Mouse (Mus musculus) CH12.LX (cell line): ENCODE results near the gene Avpi1.

Experiments
- CHD1 ChIP-seq: IDR thresholded peaks from 2 replicates; pipeline ENCODE4 v1.6.1; 2012; ENCODE audit warnings: low read depth, low read length, improper control_type of control experiment, inconsistent platforms
- CTCF ChIP-seq, 2 experiments: IDR thresholded peaks in 1 of 2; conservative IDR thresholded peaks in 1 of 2; 2 replicates each; pipeline ENCODE4 v1.5.1; 2011 to 2012; ENCODE audit warnings: low read depth in 2 of 2, low read length in 2 of 2, improper control_type of control experiment in 1 of 2, inconsistent platforms in 1 of 2, mild to moderate bottlenecking in 1 of 2, moderate library complexity in 1 of 2
- EP300 ChIP-seq: IDR thresholded peaks from 2 replicates; pipeline ENCODE4 v1.6.1; 2011; ENCODE audit warnings: low read length, improper control_type of control experiment
- HCFC1 ChIP-seq: IDR thresholded peaks from 2 replicates; pipeline ENCODE4 v1.6.1; 2012; ENCODE audit warnings: low read depth, mild to moderate bottlenecking, inconsistent platforms, low read length, improper control_type of control experiment
- IRF4 ChIP-seq: IDR thresholded peaks from 2 replicates; pipeline ENCODE4 v1.6.1; 2014; ENCODE audit warnings: low read depth, mild to moderate bottlenecking, inconsistent platforms, low read length, improper control_type of control experiment
- JUND ChIP-seq: conservative IDR thresholded peaks from 2 replicates; pipeline ENCODE4 v1.6.1; 2011; ENCODE audit warnings: low read depth, low read length, improper control_type of control experiment
- POLR2A ChIP-seq: IDR thresholded peaks from 2 replicates; pipeline ENCODE4 v1.6.1; 2011; ENCODE audit warnings: low read depth, mild to moderate bottlenecking, improper control_type of control experiment, low read length
- POLR2AphosphoS2 ChIP-seq: IDR thresholded peaks from 2 replicates; pipeline ENCODE4 v1.6.1; 2011; ENCODE audit warnings: low read depth, low read length, improper control_type of control experiment
- RCOR1 ChIP-seq: conservative IDR thresholded peaks from 2 replicates; pipeline ENCODE4 v1.6.1; 2012; ENCODE audit warnings: low read depth, mild to moderate bottlenecking, inconsistent platforms, low read length, improper control_type of control experiment
- TBP ChIP-seq: conservative IDR thresholded peaks from 2 replicates; pipeline ENCODE4 v1.6.1; 2011; ENCODE audit warnings: low read depth, low read length, improper control_type of control experiment
- USF1 ChIP-seq: IDR thresholded peaks from 2 replicates; pipeline ENCODE4 v1.6.1; 2014; ENCODE audit warnings: low read depth, mild to moderate bottlenecking, inconsistent platforms, low read length, improper control_type of control experiment
- ZKSCAN1 ChIP-seq: IDR thresholded peaks from 2 replicates; pipeline ENCODE4 v1.6.1; 2012; ENCODE audit warnings: low read depth, inconsistent platforms, low read length, improper control_type of control experiment, borderline replicate concordance
- ZNF384 ChIP-seq: IDR thresholded peaks from 2 replicates; pipeline ENCODE4 v1.6.1; 2012; ENCODE audit warnings: low read depth, low read length, improper control_type of control experiment, inconsistent platforms

- no peak for TF ChIP-seq ZKSCAN1
- no peak for TF ChIP-seq CTCF (conservative IDR thresholded peaks at IDR 0.05 in 1 of 2, IDR thresholded peaks at IDR 0.05 in 1 of 2; ENCODE audit: low read depth in 2 of 2, low read length in 2 of 2)
- no peak for TF ChIP-seq EP300
- no peak for TF ChIP-seq HCFC1
- TF ChIP-seq POLR2AphosphoS2 = no peak
- TF ChIP-seq USF1 = no peak
- no peak for TF ChIP-seq RCOR1
- no peak for TF ChIP-seq TBP
- TF ChIP-seq JUND = no peak
- no peak for TF ChIP-seq CHD1
- no peak for TF ChIP-seq ZNF384
- TF ChIP-seq POLR2A = no peak
- TF ChIP-seq IRF4 = no peak
Measured at GRCm38 (mm10) chr19:42135070-42135469, 6.2 kb upstream of the Avpi1 start.
